Mouse (Mus musculus) spleen, adult 2 months (tissue): ENCODE data around the gene Gtf3c2. TPM values are rescaled to one million over a fixed set of nuclear protein-coding genes. Genes with fewer than 3 reads are reported as not detected.

Source experiments
- DNase-seq, 2 experiments: peaks; one replicate each; pipeline versions ENCODE4 v3.0.0 to v3.0.0-alpha.2; 2012 to 2021; ENCODE audit warnings: low spot score in 2 of 2, low read depth in 1 of 2
- H3K27ac ChIP-seq: fragments of 200-500 bp; 2 replicates; pipeline ENCODE4 v1.5.1; 2012; ENCODE audit warnings: low read length, inconsistent platforms; ENCODE audit not compliant: insufficient read depth
- H3K27me3 ChIP-seq: fragments of 200-500 bp; 2 replicates; pipeline ENCODE4 v1.6.1; 2012; ENCODE audit warnings: mild to moderate bottlenecking, moderate library complexity, low read length, inconsistent platforms; ENCODE audit not compliant: control insufficient read depth, insufficient read depth
- H3K36me3 ChIP-seq: fragments of 200-500 bp; 2 replicates; pipeline ENCODE4 v1.6.1; 2012; ENCODE audit warnings: mild to moderate bottlenecking, low read length, inconsistent platforms; ENCODE audit not compliant: control insufficient read depth, insufficient read depth
- H3K4me1 ChIP-seq: fragments of 200-500 bp; 2 replicates; pipeline ENCODE4 v1.6.1; 2011; ENCODE audit warnings: inconsistent platforms; ENCODE audit not compliant: control insufficient read depth, insufficient read depth, insufficient read length
- H3K4me3 ChIP-seq: fragments of 200-500 bp; 2 replicates; pipeline ENCODE4 v1.5.1; 2011; ENCODE audit warnings: mild to moderate bottlenecking, inconsistent platforms; ENCODE audit not compliant: insufficient read depth, insufficient read length; ENCODE audit errors: extremely low read depth
- CTCF ChIP-seq: fragments of 200-500 bp; IDR thresholded peaks from 2 replicates; pipeline ENCODE4 v1.5.1; 2011; ENCODE audit warnings: mild to moderate bottlenecking, inconsistent platforms; ENCODE audit not compliant: insufficient read depth, insufficient read length, insufficient replicate concordance; ENCODE audit errors: extremely low read depth
- POLR2A ChIP-seq: fragments of 200-500 bp; IDR thresholded peaks from 2 replicates; pipeline ENCODE4 v1.6.1; 2011; ENCODE audit warnings: low read depth, low read length, inconsistent platforms
- WGBS: fragments of 180-500 bp; shearing (Covaris S2); methylation state at CpG from one replicate; pipeline ENCODE4 v1.1.7; 2018; 5-methylcytosine and 5-hydroxymethylcytosine counted together
- polyA plus RNA-seq: library from polyadenylated mRNA; depleted of rRNA; stranded (reverse); fragments of >200 nt; gene quantifications from 2 replicates; pipeline ENCODE4 v1.2.3, GENCODE M21; 2012

The Gtf3c2 gene
- polyA plus RNA-seq, 1 experiment: 47.3 TPM

GRCm38 (mm10) chr5:31179301-31179765 is 611 bp downstream of the Gtf3c2 start:
- peak overlapping the region; percentile 87 for H3K4me3 ChIP-seq
- H3K36me3 ChIP-seq: peaks cover under 1% of the 10 kb centered on the region; the same call in 1 of the 2 replicates
- 1% methylated on average over 25 of the region's 25 CpGs for WGBS
- H3K4me1 ChIP-seq: peaks cover 3% of the 10 kb centered on the region; the same call in 1 of the 2 replicates
- H3K27ac ChIP-seq: peak overlapping the region; percentile 91
- TF ChIP-seq CTCF (no peak), POLR2A (no peak)
- no peak for DNase-seq
- H3K27me3 ChIP-seq: no peaks in the 10 kb centered on the region

- H3K27ac ChIP-seq: no peak overlapping the region
- 96% methylated on average over 4 of the region's 4 CpGs for WGBS
- no peaks in the 10 kb centered on the region for H3K27me3 ChIP-seq
- no peaks in the 10 kb centered on the region for H3K4me1 ChIP-seq
- TF ChIP-seq CTCF: no peak
- no peak for TF ChIP-seq POLR2A
- no peak overlapping the region for H3K4me3 ChIP-seq
- H3K36me3 ChIP-seq: peaks cover 56% of the 10 kb centered on the region
- DNase-seq: no peak
Observed at GRCm38 (mm10) chr5:31168630-31169029, 11.3 kb downstream of the Gtf3c2 start.

- 90% methylated on average over 1 of the region's 1 CpGs for WGBS
- no peaks in the 10 kb centered on the region for H3K27me3 ChIP-seq
- peaks cover 55% of the 10 kb centered on the region for H3K36me3 ChIP-seq
- H3K4me1 ChIP-seq: no peaks in the 10 kb centered on the region
- H3K4me3 ChIP-seq: no peak overlapping the region
- H3K27ac ChIP-seq: no peak overlapping the region
- no peak for DNase-seq
- TF ChIP-seq CTCF (no peak), POLR2A (no peak)
Observed at GRCm38 (mm10) chr5:31164878-31165277, 15.1 kb downstream of the Gtf3c2 start.

GRCm38 (mm10) chr5:31162462-31162861 is 17.5 kb downstream of the Gtf3c2 start:
- Histone ChIP-seq H3K4me3 (no peak overlapping the region), H3K36me3 (peaks cover 54% of the 10 kb centered on the region), H3K27ac (no peak overlapping the region), H3K27me3 (no peaks in the 10 kb centered on the region), H3K4me1 (no peaks in the 10 kb centered on the region)
- no peak for DNase-seq
- TF ChIP-seq CTCF (no peak), POLR2A (no peak)

GRCm38 (mm10) chr5:31154152-31154553 is 25.8 kb downstream of the Gtf3c2 start, which contains the start of gene Mpv17:
Gene Mpv17, minus strand, starts transcription at chr5:31154251.
- Histone ChIP-seq H3K27me3 (no peaks in the 10 kb centered on the region), H3K4me3 (peak within 1 kb of the TSS; percentile 90), H3K36me3 (peaks cover 20% of the 10 kb centered on the region), H3K4me1 (peaks cover 4% of the 10 kb centered on the region; the same call in 1 of the 2 replicates), H3K27ac (peak within 1 kb of the TSS; percentile 64)
- TF ChIP-seq CTCF: no peak
- peak; percentile 57 for TF ChIP-seq POLR2A
- under 1% methylated on average over 19 of the region's 19 CpGs for WGBS
- DNase-seq: peak; percentile 55 to 72

- WGBS: 43% methylated on average over 6 of the region's 6 CpGs
- no peak for DNase-seq
- Histone ChIP-seq H3K4me1 (peaks cover 4% of the 10 kb centered on the region; the same call in 1 of the 2 replicates), H3K4me3 (peak overlapping the region; percentile 90), H3K36me3 (peaks cover 15% of the 10 kb centered on the region), H3K27ac (no peak overlapping the region), H3K27me3 (no peaks in the 10 kb centered on the region)
- no peak for TF ChIP-seq CTCF
Observed at GRCm38 (mm10) chr5:31153516-31154151, 26.3 kb downstream of the Gtf3c2 start.

DNA sequence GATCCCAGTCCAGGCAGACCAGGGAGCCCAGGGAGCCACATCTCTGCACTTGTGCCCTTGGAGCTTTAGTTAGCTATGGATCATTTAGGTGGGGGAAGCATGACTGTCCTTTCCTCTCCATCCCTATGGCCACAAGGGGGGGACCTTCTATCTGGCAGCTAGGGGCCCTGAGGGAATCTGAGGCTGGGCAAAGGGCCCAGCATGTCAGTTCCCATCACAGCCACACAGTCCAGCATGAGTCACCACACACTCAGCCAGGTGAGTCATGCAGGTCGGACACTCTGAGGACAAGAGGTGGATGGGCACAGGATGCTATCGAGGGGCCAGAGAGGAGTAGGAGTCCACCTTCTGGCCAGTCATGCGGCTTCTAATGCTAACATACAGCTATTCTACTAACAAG is 28.2 kb downstream of the Gtf3c2 start:
- Histone ChIP-seq H3K36me3 (no peaks in the 10 kb centered on the region), H3K4me3 (no peak overlapping the region)
- WGBS: 88% methylated on average over 3 of the region's 3 CpGs

More for the DNA sequence above, 28.2 kb downstream of the Gtf3c2 start:
- H3K27ac ChIP-seq: no peak overlapping the region
- DNase-seq: no peak
- TF ChIP-seq CTCF (no peak), POLR2A (no peak)
- no peaks in the 10 kb centered on the region for H3K27me3 ChIP-seq
- H3K4me1 ChIP-seq: peaks cover 4% of the 10 kb centered on the region; the same call in 1 of the 2 replicates
